Mouse (Mus musculus): Measurements from ENCODE around the gene Ceacam19.

The Ceacam19 gene

GRCm38 (mm10) chr7:19876781-19877425 is 10.9 kb downstream of the Ceacam19 start:
- peak; percentile 96 for DNase-seq

- peak; percentile 92 for DNase-seq
Measured at GRCm38 (mm10) chr7:19875948-19876682, 11.7 kb downstream of the Ceacam19 start.

- peak; percentile 90 for DNase-seq
Measured at GRCm38 (mm10) chr7:19871943-19872601, 15.7 kb downstream of the Ceacam19 start.

- peak; percentile 97 for DNase-seq
Measured at GRCm38 (mm10) chr7:19871137-19871621, 16.6 kb downstream of the Ceacam19 start.

- DNase-seq, result no peak
Measured at GRCm38 (mm10) chr7:19867751-19868399, 19.9 kb downstream of the Ceacam19 start.

- peak; percentile 93 for DNase-seq
Measured at GRCm38 (mm10) chr7:19866490-19866889, 21.3 kb downstream of the Ceacam19 start.

GRCm38 (mm10) chr7:19865246-19866036 is 22.3 kb downstream of the Ceacam19 start:
- peak; percentile 81 for DNase-seq

GRCm38 (mm10) chr7:19864241-19864640 is 23.5 kb downstream of the Ceacam19 start:
- peak; percentile 95 for DNase-seq

GRCm38 (mm10) chr7:19861199-19861598 is 26.6 kb downstream of the Ceacam19 start, which contains the start of gene Ceacam16:
Gene Ceacam16 (minus strand): TSS chr7:19861299.
- peak; percentile 89 for DNase-seq

- no peak for DNase-seq
Measured at GRCm38 (mm10) chr7:19859740-19860139, 28.0 kb downstream of the Ceacam19 start.

GRCm38 (mm10) chr7:19856283-19856682 is 31.5 kb downstream of the Ceacam19 start:
- DNase-seq, result no peak

- peak; percentile 82 for DNase-seq
Measured at GRCm38 (mm10) chr7:19855663-19856062, 32.1 kb downstream of the Ceacam19 start.

GRCm38 (mm10) chr7:19853526-19853925 is 34.2 kb downstream of the Ceacam19 start:
- DNase-seq, result peak; percentile 85

GRCm38 (mm10) chr7:19851858-19852570 is 35.8 kb downstream of the Ceacam19 start, which contains the start of gene Gm19345:
Gene Gm19345 (plus strand): TSS chr7:19852003.
- DNase-seq, result peak; percentile 90

- DNase-seq, result peak; percentile 92
Measured at GRCm38 (mm10) chr7:19844521-19845171, 43.1 kb downstream of the Ceacam19 start.

GRCm38 (mm10) chr7:19843561-19843960 is 44.2 kb downstream of the Ceacam19 start:
- DNase-seq, result peak; percentile 97

- peak; percentile 96 for DNase-seq
Measured at GRCm38 (mm10) chr7:19842885-19843504, 44.8 kb downstream of the Ceacam19 start.

- peak; percentile 84 for DNase-seq
Measured at GRCm38 (mm10) chr7:19841686-19842413, 45.9 kb downstream of the Ceacam19 start.

GRCm38 (mm10) chr7:19840936-19841335 is 46.8 kb downstream of the Ceacam19 start:
- no peak for DNase-seq

GRCm38 (mm10) chr7:19840371-19840770 is 47.4 kb downstream of the Ceacam19 start:
- peak; percentile 74 for DNase-seq
